Mouse (Mus musculus): ENCODE data around the gene Glt6d1.

Gene Glt6d1

DNA sequence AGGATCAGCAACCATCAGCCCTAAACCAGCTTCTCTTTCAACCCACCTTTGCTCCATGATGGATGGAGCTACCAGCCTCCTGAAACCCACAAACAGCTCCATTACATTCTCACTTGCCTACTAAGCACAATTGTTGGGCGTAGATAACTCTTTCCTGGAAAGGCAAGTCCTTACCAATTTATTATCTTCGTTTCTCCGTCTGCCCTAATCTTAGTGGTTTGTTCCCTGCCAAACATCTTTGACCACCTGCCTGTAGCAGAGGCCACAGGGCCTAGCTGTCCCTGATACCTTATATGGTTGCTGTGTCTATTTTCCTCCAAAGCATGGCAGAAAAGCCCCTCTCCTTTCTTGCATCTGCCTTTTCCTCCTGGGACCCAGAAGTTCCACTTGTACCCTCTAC lies 26.6 kb downstream of the Glt6d1 start:
- no peak for DNase-seq

DNA sequence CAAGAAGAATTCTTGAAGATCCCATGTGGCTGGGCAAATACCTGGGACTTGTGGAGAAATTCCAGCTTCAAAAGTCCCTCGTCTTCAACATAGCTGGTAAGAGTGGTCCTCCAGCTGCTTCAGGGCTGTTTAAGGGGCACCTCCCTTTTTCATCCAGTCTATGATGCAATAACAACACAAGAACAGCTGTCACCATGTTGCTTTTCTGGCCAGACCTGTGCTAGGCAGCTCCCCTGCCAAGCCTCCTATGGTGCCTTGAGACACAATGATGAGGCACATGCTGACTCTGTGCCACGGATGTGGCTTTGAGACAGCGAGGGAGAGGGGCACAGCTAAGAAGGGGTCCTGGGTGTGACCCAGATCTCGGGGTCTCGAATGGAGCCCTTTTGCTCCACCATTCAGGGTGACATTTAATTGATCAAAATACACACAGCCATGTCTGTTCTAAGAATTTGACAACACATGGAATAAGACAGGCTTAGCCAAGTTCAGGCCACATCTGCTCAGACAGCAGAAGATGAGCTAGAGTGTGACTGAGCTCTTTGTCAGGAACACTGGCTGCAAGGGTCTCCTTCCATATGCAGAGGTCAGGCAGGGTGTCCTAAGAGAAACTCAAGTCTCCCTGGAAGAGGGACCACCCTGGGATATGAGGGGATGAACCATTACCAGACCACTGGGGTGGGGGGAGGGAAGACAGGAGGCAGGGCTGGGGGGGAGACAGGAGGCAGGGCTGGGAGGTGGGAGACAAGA lies 29.9 kb downstream of the Glt6d1 start:
- DNase-seq, result no peak

DNA sequence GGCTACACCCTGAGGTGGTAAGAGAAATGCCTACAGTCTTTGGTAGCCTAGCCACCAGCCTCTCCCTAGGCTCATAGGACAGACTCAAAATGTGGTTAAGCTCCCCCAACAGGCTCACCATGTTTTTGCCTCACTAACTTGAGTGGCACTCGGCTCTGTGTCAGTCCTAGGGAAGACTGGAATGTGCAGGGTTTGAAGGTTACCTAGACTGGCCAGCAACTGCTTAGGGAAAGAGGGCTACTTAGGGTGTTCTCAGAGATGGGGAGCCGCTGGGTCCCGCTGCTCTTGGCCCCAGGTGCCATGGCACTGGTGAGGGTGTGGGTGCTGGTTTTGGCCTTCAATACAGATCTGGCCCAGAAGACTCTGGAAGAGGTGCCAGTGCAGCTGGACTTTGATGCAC lies 33.7 kb downstream of the Glt6d1 start, which contains the start of gene Gm13539:
TSS of gene Gm13539 (plus strand) at position 301 of the 400 bp plus-strand sequence.
- no peak for DNase-seq

DNA sequence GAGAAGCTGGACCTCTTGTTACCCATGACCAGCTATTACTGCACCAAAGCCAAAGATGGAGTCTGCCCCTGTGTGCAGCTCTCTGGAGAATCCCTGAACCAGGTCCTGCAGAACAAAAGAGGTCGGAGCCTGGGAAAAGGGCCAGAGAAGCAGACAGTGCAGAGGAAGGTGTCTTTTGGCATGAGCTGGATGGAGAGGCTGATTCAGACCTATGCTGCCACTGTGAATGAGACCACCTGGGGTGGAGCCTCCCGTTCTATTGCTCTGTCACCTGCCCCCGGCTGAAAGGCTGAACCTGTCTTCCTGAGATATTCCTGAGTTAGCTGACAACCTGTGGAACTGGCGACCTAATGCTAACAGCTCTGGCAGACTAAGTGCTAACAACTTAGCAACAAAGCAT lies 34.7 kb downstream of the Glt6d1 start:
- no peak for DNase-seq

DNA sequence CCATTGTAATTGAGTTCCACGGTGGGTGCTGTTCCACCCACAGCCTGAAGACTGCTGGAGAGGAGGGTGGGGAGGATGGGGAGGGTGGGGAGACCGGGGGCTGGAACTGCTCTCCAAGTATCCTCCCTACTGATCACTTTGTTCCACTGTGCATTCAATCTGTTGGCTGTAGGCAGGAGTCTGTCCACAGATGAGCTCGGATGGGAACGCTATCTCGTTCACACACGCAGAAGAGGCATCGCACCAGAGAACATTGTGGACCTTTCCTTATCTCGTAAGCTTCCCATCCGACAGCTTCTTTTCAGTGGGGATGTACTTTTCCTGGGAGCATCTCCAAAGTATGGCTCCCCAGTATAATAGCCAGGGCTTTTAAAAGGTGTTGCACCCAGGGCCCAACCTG lies 36.6 kb downstream of the Glt6d1 start:
- DNase-seq, result no peak

DNA sequence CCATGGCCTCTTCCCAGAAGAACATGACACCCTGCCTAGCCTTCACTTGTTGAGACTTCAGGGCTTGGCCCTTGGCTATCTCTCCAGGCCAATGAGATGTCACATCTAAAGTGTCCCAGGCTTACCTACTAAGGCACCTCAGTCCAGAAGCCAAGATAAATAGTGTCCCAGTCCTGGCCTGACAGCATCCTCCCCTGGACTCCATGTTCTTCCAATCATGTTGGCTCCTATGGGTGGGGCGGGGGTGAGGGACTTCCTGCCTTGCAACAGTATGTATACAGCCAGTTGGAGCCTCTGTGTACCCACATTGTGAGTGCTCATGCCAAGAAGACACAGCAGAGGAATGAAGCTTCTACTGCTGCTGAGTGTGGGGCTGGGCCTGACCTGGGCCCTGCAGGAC lies 38.9 kb downstream of the Glt6d1 start, which contains the start of gene Lcn11:
TSS of gene Lcn11 (plus strand) at position 301 of the 400 bp plus-strand sequence.
- no peak for DNase-seq

DNA sequence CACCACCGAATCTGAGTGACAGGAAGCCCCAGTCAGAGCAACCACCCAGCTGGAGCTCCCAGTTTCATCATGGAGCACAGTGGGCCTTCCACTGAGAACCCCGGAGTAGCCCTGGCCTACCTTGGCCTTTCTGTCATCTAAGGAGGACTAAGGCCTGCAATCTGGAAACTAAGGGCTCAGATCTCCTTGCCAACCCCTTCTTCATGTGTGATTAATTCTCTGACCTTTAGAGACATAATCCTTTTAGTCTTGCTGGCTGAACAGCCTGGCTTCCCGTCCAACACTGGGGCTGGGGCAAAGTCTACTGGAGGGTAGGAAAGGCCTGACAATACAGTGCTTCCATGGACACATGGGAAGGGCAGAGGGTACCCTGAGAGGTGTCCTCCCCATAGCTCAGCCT lies 39.7 kb downstream of the Glt6d1 start:
- DNase-seq, result no peak

DNA sequence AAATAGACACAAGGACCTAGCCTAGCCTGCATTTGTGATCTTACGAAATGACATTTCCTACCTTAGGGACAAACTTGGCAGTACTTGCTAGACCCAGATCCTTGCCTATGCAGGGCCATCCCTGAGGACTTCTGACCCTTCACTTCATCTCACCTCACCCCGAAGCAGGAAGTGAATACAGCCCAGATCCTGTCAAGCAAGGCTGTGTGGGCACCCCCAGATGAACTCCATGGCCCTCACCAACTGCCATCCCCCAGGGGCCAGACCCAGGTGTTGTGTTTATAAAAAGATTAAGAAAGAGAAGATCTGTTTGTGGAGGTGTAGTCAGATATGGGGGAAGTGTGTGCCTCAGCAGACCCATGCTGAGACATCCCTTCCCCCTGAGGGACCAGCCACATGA lies 41.0 kb downstream of the Glt6d1 start:
- DNase-seq, result no peak

DNA sequence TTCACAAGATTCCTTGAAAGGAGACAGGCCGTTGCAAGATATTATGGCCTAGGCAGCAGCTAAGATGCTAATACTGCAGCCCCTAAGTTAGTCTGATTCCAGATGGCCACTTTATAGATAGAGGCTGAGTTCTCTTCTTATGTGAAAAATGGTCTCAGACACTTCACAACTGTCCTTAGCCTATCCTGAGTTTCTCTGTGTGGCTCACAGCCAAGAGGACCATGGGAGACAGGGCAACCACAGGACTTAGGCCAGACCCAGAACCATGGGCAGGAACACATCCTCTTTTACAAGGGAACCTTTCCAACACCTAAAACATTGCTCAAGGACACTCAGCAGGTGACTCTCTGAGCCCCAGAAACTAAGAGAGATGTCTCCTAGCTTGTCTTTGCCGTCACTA lies 42.1 kb downstream of the Glt6d1 start:
- no peak for DNase-seq

DNA sequence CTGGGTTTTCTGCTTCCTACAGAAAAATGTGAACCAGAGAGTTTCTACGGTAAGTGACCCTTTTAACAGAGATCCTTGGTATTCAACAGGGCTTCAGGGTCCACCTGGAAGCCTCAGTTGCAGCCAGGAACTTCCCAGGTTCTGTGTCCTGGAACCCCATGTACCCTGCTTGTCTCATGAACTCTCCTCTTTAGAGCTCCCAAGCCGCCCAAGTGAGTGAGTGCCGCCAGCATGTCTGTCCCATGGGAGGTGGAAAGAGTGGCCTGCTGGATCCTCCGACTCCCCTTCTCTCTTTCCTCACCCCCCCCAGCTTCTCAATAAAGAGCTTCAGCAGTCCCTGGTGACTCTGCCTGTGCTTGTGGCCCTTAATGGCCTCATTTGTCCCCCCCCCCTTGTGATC lies 47.9 kb downstream of the Glt6d1 start:
- DNase-seq, result no peak

DNA sequence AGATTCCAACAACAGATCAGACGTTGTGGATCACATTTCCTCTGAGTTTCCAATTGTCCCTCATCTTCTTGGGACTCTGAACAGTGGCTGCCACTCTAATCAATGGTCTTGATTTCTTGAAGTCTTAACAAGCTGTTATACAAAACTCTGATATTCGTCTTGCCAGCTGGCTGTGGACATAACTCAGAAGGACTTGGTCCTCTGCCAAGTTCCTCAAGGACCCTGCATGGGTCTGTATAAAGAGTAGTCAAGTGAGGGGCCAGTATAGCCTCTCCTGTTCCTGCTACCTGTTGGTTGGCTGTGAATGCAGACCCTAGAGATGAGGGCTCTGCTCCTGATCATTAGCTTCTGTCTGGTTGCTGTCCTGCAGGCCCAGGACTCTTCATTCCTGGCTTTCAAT lies 50.4 kb downstream of the Glt6d1 start, which contains the start of gene Lcn3:
TSS of gene Lcn3 (plus strand) at position 301 of the 400 bp plus-strand sequence.
- DNase-seq, result no peak

DNA sequence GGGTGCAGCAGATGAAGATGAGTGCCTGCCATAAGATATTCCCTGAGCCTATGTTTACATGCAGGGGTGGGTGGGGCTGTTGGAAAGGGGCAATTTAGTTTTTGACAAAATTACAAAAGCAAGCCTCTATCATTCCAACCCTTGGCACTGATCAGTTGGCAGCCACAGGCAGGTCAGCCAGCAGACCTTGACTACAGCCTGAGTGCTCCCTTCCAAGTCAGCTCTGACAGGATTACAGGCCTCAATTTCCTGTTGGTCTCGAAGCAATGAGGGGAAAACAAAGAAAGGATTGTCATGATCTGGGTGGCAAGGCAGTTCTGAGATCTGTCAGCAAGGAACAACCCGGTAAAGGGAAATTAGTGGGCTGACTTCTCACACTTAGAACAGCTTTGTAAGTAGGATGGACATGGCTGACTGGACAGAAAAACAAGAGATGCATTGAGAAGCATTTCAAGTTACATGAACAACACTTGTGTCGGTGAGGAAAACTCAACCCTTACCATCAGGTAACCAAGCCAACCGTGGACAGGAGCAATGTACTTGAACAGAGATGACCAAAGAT lies 57.5 kb downstream of the Glt6d1 start:
- DNase-seq, result no peak

DNA sequence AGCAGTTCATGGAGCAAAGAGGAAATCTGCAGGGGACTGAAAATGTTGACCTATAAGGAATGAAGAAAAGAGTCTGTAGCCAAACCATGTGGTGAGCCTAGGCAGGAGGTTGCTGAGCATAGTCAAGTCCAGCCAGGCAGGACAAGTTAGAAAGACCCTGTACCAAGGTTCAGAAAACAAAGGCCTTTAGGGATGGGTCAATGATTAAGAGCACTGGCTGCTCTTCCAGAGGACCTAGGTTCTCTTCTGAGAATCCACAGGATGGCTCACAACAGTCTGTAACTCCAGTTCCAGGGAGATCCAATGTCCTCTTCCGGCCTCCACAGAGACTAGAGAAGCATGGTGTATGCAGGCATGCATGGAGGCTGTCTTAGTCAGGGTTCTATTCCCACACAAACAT lies 61.4 kb downstream of the Glt6d1 start:
- no peak for DNase-seq
